Mouse (Mus musculus): ENCODE results near the gene Arhgef12.
"Not testable (repeated sequence)": the region's sequence is repeated elsewhere in the genome, so short reads cannot be mapped to it uniquely, and the experiment has no call there.

Gene Arhgef12

GRCm38 (mm10) chr9:42995298-42995697, 111.7 kb downstream of the Arhgef12 start:
- no peak for DNase-seq

- no peak for DNase-seq
Observed at GRCm38 (mm10) chr9:42994708-42995107, 112.3 kb downstream of the Arhgef12 start.

- DNase-seq: no peak
Observed at GRCm38 (mm10) chr9:42993659-42994058, 113.4 kb downstream of the Arhgef12 start.

- DNase-seq: no peak
Observed at GRCm38 (mm10) chr9:42987988-42988387, 119.1 kb downstream of the Arhgef12 start.

- DNase-seq: no peak
Observed at GRCm38 (mm10) chr9:42968894-42969521, 138.0 kb downstream of the Arhgef12 start.

- peak; percentile 33 to 53 for DNase-seq
Observed at GRCm38 (mm10) chr9:42967731-42968130, 139.3 kb downstream of the Arhgef12 start.

GRCm38 (mm10) chr9:42964809-42965208, 142.2 kb downstream of the Arhgef12 start:
- not testable (repeated sequence) for DNase-seq

- peak; percentile 76 to 84 for DNase-seq
Observed at GRCm38 (mm10) chr9:42964366-42964765, 142.7 kb downstream of the Arhgef12 start.

- no peak for DNase-seq
Observed at GRCm38 (mm10) chr9:42962506-42962905, 144.5 kb downstream of the Arhgef12 start.

- DNase-seq: peak in 1 of 2 experiments; percentile 26
Observed at GRCm38 (mm10) chr9:42958401-42958800, 148.6 kb downstream of the Arhgef12 start.

- no peak for DNase-seq
Observed at GRCm38 (mm10) chr9:42948381-42948780, 158.7 kb downstream of the Arhgef12 start.

GRCm38 (mm10) chr9:42945174-42945573, 161.9 kb downstream of the Arhgef12 start:
- no peak for DNase-seq

GRCm38 (mm10) chr9:42944536-42945006, 162.5 kb downstream of the Arhgef12 start:
- DNase-seq: peak; percentile 95 to 96

- DNase-seq: peak; percentile 60 to 75
Observed at GRCm38 (mm10) chr9:42943781-42944535, 163.1 kb downstream of the Arhgef12 start, which contains the start of gene Grik4. Gene Grik4, minus strand, starts transcription at chr9:42944493.

GRCm38 (mm10) chr9:42943057-42943529, 163.9 kb downstream of the Arhgef12 start:
- DNase-seq: peak; percentile 43 to 54

GRCm38 (mm10) chr9:42942148-42942547, 164.9 kb downstream of the Arhgef12 start:
- DNase-seq: no peak

- DNase-seq: peak; percentile 61 to 67
Observed at GRCm38 (mm10) chr9:42932146-42932545, 174.9 kb downstream of the Arhgef12 start.

GRCm38 (mm10) chr9:42927498-42927897, 179.5 kb downstream of the Arhgef12 start:
- no peak for DNase-seq

- DNase-seq: no peak
Observed at GRCm38 (mm10) chr9:42926564-42926963, 180.5 kb downstream of the Arhgef12 start.

GRCm38 (mm10) chr9:42921830-42922229, 185.2 kb downstream of the Arhgef12 start:
- no peak for DNase-seq

- no peak for DNase-seq
Observed at GRCm38 (mm10) chr9:42920190-42920589, 186.8 kb downstream of the Arhgef12 start.

GRCm38 (mm10) chr9:42917911-42918310, 189.1 kb downstream of the Arhgef12 start:
- DNase-seq: no peak
